19 mouse cellular contexts compared by ENCODE assay signal in the genomic region with DNA sequence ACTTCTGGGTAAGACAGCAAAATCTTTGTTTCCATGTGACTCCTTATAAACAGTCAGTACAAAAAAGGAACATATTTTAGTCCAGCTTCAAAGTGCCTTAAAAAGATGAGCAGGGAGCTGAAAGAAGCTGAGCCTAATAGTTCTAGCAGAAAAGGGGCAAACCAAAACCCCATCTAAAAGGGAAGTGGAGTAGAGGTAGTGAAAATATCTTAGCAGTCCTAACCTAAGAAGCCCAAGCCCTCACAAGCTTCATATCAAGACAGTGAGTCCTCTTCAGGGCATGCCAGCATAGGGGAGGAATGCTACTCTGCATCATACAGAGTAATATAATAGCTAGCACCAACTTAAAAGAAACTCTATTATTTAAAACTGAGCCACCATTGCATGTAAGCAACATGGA. TPM values are rescaled to one million over a fixed set of nuclear protein-coding genes. Genes with fewer than 3 reads are reported as not detected.
"Had no signal": no experiment of that assay in that cellular context is flagged by ENCODE, and none has a peak within 500 bp of the region (broad histone marks: within the 10 kb centered on the region; RNA-seq: fewer than 3 reads in every experiment).

No protein-coding gene starts in this region.

- H3K9me3 ChIP-seq: lung, embryonic 15.5 days; megakaryocyte, embryonic 14.5 days; midbrain, embryonic 13.5 days; midbrain, embryonic 15.5 days; neural tube, embryonic 12.5 days; stomach, embryonic 15.5 days had no signal

- H3K4me1 ChIP-seq: lung, embryonic 15.5 days; midbrain, embryonic 13.5 days; midbrain, embryonic 15.5 days; neural tube, embryonic 12.5 days; stomach, embryonic 15.5 days had no signal

- H3K27ac ChIP-seq: lung, embryonic 15.5 days; macrophage; midbrain, embryonic 13.5 days; midbrain, embryonic 15.5 days; neural tube, embryonic 12.5 days; stomach, embryonic 15.5 days; stomach, postnatal 0 days had no signal

- H3K4me3 ChIP-seq: lung, embryonic 15.5 days; megakaryocyte, embryonic 14.5 days; midbrain, embryonic 13.5 days; midbrain, embryonic 15.5 days; neural tube, embryonic 12.5 days; stomach, embryonic 15.5 days had no signal

- H3K36me3 ChIP-seq: midbrain, embryonic 15.5 days had no signal

- DNase-seq: liver, postnatal 0 days; lung, adult 2 months; lung, postnatal 14 days; lung, postnatal 36 days; right cerebral cortex, postnatal 14 days; thymus, adult 2 months; thymus, postnatal 25 days; thymus, postnatal 4 days had no signal

- H3K27me3 ChIP-seq: lung, embryonic 15.5 days; megakaryocyte, embryonic 14.5 days; midbrain, embryonic 13.5 days; midbrain, embryonic 15.5 days; neural tube, embryonic 12.5 days; stomach, embryonic 15.5 days had no signal

- H3K4me2 ChIP-seq: lung, embryonic 15.5 days; midbrain, embryonic 11.5 days; midbrain, embryonic 13.5 days; midbrain, embryonic 15.5 days; neural tube, embryonic 12.5 days; stomach, embryonic 15.5 days had no signal

- H3K9ac ChIP-seq: liver, postnatal 0 days; lung, embryonic 15.5 days; midbrain, embryonic 13.5 days; midbrain, embryonic 15.5 days; neural tube, embryonic 12.5 days; stomach, embryonic 15.5 days had no signal

- ATAC-seq: liver, postnatal 0 days; lung, postnatal 0 days; midbrain, embryonic 13.5 days; midbrain, embryonic 15.5 days had no signal

RNA-seq across cellular contexts. Expression of a gene that starts 18.5 kb away (rescaled TPM):
- polyA plus RNA-seq: macrophage; testis, adult 2 months had no signal
